Mouse (Mus musculus): ENCODE data around the gene Aldh9a1.

The Aldh9a1 gene

DNA sequence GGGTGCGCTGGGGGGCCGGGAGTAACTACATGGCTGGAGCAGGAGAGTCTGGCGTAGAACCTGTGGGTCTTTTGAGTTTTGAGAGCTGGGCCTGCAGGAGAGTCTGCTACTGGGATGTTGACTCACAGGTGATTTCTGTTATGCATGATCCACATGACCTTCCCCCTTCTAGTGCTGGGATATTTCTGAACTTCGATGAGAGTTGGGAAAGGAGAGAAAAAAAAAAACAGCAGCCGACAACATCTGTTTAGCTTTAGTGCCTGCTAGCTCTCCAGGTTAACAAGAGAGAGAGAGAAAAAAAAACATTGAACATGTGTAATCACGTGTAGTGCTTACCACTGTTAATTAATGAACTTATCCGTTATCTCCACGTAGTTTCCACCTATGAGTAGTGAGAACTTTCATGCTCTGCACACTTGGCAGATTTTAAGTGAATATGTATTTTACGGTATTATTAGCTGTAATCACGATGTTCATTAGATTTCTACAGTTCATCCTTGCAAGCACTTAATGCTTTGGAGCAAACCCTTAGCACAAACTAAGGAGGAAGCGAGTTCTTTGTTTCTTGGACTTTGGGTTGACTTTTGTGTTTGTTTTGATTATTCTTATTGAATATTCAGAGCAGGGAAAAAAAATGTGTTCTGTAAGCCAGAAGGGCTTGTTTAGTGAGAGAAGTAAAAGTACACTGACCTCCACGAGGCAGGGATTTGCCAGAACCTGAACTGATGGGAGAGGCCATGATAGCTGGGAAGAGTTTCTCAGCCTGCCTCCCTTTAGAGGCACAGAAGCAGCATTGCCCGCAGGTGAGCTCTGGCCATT is 1.0 kb downstream of the Aldh9a1 start:
- no peak for DNase-seq (ENCODE audit: low read depth)

GRCm38 (mm10) chr1:167352403-167352802 is 2.6 kb downstream of the Aldh9a1 start:
- DNase-seq (ENCODE audit: low read depth) = no peak

- DNase-seq (ENCODE audit: low read depth) = no peak
Observed at GRCm38 (mm10) chr1:167357387-167357786, 7.6 kb downstream of the Aldh9a1 start.

- DNase-seq (ENCODE audit: low read depth) = no peak
Observed at GRCm38 (mm10) chr1:167358731-167359130, 8.9 kb downstream of the Aldh9a1 start.

- DNase-seq (ENCODE audit: low read depth) = no peak
Observed at GRCm38 (mm10) chr1:167360268-167360667, 10.5 kb downstream of the Aldh9a1 start.

DNA sequence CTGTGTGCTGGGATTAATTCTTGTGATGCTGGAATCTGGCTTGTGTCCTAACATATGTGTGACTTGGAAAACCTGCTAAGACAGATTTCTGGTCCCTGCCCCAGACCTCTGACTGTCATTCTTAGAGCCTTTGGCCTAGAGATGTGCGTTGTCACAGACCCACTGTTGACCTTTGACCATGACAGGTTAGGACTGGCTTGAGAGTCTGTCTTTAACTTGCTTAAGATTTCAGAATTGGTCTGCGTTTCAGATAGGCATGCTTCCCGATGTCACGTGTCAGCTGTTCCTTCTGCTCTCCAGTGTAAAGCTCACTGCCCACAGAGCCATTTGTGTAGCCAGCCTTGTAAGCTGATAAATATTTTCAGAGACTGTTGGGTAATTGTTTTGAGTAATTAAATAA is 13.0 kb downstream of the Aldh9a1 start:
- no peak for DNase-seq (ENCODE audit: low read depth)

- no peak for DNase-seq (ENCODE audit: low read depth)
Observed at GRCm38 (mm10) chr1:167363322-167363721, 13.5 kb downstream of the Aldh9a1 start.

GRCm38 (mm10) chr1:167365808-167366207 is 16.0 kb downstream of the Aldh9a1 start:
- no peak for DNase-seq (ENCODE audit: low read depth)

DNA sequence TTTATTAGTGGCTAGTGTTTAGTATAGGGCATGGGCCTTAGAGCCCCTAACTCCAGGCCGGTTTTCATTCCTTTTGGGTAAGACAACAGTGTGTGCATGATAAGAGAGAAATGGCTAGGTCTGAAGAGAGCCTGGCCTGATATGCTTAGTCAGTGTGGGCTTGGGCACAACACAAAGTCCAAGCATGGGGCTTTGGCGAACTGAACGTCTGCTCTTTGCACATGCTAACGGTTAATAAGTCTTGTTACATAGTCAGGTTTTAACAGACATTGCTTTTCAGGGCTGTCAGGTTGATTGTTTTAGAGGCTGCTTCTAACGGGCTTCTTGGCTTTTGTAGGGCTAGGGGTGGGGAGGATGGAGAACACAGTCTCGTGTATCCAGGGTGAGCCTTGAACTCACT is 16.8 kb downstream of the Aldh9a1 start:
- DNase-seq (ENCODE audit: low read depth) = no peak

- no peak for DNase-seq (ENCODE audit: low read depth)
Observed at GRCm38 (mm10) chr1:167368018-167368417, 18.2 kb downstream of the Aldh9a1 start.

GRCm38 (mm10) chr1:167368513-167368912 is 18.7 kb downstream of the Aldh9a1 start:
- no peak for DNase-seq (ENCODE audit: low read depth)

GRCm38 (mm10) chr1:167369905-167370304 is 20.1 kb downstream of the Aldh9a1 start:
- peak; percentile 94 for DNase-seq (ENCODE audit: low read depth)

GRCm38 (mm10) chr1:167372739-167373138 is 22.9 kb downstream of the Aldh9a1 start:
- no peak for DNase-seq (ENCODE audit: low read depth)

- peak; percentile 68 for DNase-seq (ENCODE audit: low read depth)
Observed at GRCm38 (mm10) chr1:167374003-167374784, 24.4 kb downstream of the Aldh9a1 start.

DNA sequence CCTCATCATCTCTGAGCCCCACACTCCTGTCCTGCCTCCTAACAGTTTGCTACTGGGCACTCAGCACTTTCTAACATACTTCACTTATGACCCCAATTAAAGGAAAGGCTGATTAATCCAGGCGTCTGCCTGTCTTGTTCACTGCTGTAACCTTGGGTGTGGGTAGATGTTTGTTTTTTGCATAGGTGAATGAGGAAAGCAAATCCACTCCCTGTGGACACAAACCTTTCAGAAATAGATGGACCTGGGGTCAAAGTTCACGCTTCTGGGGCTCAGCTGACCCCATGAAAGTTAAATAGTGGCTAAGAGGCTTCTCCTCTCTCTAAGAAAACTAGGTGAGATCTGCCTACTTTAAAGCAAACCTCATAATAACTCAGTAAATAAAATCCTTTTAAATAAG is 25.2 kb downstream of the Aldh9a1 start:
- no peak for DNase-seq (ENCODE audit: low read depth)

- DNase-seq (ENCODE audit: low read depth) = no peak
Observed at GRCm38 (mm10) chr1:167378019-167378418, 28.2 kb downstream of the Aldh9a1 start.

GRCm38 (mm10) chr1:167379751-167380150 is 30.0 kb downstream of the Aldh9a1 start:
- no peak for DNase-seq (ENCODE audit: low read depth)

DNA sequence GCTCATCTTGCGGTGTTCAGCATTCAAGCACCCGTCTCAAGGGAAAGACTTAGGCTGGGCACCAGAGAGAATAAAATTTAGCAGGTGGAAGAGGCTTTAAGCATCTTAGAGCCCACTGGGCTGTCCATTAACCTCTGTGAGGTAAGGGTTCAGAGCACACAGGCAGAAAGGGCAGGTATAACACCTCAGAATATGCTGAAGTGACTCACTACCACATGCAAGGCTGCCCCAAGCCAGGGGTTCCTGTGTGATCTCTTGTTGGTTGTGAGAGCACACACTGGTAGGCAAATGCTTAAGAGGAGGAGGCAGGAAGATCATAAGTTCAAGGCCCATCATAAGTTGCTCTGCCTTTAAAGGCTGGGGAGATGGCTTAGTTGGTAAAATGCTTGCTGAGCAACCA is 30.4 kb downstream of the Aldh9a1 start:
- no peak for DNase-seq (ENCODE audit: low read depth)

DNA sequence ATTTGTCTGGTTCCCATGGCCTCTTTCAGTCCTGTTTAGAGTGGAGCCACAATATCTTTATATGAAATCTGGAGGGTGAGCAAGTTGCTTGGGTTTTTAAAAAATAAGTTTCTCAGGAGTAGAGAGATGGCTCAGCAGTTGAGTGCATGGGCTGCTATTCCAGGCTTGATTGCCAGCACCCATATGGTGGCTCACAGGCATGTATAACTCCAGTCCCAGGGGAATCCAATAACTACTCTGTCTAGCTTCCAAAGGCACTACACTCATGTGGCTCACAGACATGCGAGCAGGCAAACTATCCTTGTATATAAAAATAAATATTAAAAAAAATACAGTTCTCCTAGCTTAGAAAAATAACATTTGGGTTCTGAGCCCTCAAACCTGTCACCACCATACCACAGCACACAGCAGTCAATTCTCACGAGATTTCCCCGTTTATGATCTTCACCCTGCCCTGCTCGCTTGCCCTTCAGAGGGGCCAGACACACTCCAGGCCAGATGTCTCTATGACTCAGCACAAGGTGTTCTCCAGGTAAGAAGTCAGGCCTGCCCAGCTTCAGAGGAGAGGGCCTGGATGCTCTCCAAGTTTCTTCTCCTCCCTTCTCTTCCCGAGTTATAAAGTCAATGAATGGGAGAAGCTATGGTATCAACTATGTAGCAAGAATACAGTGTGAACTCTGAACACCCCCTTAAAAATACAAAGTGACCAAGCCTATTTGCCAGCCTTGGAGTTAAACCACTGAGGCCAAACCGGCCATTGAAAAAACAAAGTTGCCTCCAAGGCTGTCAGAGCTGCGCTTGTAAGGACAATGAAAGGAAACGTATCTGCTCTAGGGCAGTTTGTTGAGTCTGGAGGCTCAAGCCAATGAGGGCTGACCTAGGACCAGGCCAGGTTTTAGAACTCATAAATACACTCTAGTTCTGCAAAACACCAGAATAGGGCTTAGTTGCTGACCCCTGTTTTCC is 31.5 kb downstream of the Aldh9a1 start:
- no peak for DNase-seq (ENCODE audit: low read depth)

GRCm38 (mm10) chr1:167382316-167382715 is 32.5 kb downstream of the Aldh9a1 start:
- no peak for DNase-seq (ENCODE audit: low read depth)

DNA sequence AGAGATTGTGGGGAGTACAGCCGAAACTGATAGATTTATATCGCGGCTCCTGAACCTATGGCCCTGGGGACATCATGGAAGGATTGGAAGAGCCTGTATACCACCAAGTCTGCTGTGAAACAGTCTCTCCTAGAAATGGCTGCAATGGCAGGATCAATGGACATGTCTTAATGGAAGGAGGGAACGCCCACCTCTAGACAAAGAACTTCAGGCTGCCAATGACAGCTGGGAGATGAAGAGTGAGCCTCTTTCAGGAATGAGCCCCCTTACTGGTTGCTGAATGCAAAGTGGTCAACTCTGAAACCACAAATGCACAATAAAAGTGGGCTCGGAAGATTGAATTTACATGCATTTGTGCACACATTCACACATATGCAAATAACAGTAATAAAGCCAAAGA is 33.0 kb downstream of the Aldh9a1 start:
- DNase-seq (ENCODE audit: low read depth) = no peak

DNA sequence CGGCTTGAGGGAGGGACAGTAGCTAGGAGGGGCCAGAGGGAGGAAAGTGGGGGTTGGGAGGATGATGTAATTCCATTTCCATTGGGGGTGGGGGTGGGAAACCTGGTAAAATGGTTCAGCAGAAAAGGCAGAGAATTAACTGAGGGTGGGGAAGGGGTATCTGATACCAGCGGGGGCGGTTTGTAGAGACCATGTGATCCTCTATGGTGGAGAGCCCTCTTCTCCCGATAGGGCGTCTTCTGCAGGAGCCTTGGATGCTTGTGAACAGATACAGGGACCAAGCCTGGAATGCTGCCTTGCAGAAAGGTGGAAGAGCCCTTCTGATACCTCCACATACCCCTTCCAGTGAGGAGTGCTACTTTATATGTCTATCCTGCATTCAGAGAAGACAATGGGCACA is 33.4 kb downstream of the Aldh9a1 start:
- no peak for DNase-seq (ENCODE audit: low read depth)
